Mouse (Mus musculus): ENCODE measurements around the gene Gtf2e1. TPM values are rescaled to one million over a fixed set of nuclear protein-coding genes. Genes with fewer than 3 reads are reported as not detected.

Gene Gtf2e1
- total RNA-seq (2015; ENCODE audit: low replicate concordance), result 3.1 and 6.1 TPM in 2 replicates
- total RNA-seq (2017; ENCODE audit: low replicate concordance), result 2.8 and 3.8 TPM in 2 replicates

DNA sequence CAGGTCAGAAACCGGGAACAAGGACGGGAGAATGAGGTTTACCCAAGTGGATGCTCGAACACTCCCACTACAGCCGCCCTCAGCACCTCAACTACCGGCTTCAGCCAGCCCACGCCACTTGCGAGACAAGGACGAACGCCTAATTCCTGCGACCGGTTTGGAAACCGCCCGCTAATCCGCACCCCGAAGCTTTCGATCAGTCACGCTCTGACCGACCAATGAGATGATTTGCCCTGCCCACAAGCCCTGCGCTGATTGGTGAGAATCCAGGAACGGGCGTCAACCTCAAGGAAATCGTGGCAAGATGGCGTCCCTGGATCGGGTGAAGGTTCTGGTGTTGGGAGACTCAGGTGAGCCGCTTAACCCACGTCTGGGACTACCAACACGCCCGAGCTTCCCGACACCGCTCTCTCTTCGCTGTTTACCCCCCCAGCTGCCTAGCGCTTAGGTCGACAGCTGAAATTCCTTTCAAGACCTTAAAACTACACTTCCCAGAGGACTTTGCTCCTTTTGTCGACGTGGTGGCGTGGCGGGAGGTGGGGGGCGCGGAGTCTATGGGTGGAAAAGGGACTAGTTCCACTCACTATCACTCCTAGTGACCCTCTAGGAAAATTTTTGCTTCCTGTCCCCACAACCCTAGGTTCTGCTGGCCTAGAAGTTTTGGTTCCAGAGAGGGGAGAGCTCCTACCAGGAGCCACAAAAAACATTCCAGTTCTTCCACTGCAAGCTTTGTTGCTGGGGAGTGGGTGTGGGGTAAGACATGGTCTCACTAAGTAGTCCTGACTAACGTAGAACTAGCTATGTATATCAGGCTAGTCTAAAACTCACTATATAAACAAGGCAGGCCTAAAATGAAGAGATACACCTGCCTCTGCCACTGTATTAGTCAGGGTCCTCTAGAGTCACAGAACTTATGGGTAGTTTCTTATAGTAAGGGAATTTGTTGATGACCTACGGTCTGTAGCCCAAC, at the start of gene Gtf2e1, which contains the start of gene Rabl3:
TSS of gene Gtf2e1 (minus strand) at position 179 of the 970 bp plus-strand sequence.
TSS of gene Rabl3 (plus strand) at position 275 of the 970 bp plus-strand sequence.
- ATAC-seq (replicated peaks; ENCODE audit: low FRiP score, poor library complexity, severe bottlenecking), result peak; percentile 99

DNA sequence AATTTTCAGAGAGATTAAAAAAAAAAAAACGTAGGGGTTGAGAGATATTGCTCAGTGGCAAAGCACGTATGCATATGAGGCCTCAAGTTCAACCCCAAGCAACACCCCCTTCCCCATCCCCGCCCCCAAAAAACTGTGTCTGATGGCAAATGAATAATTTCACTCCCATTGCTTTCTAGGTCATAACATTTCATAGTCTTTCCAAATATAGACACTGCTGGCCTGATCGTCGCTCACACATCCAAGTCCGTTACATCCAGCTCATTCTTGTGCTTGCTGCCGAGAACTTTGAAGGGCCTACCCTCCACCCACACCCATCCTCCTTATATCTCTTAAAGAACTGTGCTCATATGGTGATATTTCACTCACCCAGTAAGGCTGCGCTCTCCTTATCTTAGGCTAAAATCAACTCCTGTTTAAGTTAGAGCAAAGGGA, 45.6 kb upstream of the Gtf2e1 start:
- ATAC-seq (replicated peaks; ENCODE audit: low FRiP score, poor library complexity, severe bottlenecking), result no peak

DNA sequence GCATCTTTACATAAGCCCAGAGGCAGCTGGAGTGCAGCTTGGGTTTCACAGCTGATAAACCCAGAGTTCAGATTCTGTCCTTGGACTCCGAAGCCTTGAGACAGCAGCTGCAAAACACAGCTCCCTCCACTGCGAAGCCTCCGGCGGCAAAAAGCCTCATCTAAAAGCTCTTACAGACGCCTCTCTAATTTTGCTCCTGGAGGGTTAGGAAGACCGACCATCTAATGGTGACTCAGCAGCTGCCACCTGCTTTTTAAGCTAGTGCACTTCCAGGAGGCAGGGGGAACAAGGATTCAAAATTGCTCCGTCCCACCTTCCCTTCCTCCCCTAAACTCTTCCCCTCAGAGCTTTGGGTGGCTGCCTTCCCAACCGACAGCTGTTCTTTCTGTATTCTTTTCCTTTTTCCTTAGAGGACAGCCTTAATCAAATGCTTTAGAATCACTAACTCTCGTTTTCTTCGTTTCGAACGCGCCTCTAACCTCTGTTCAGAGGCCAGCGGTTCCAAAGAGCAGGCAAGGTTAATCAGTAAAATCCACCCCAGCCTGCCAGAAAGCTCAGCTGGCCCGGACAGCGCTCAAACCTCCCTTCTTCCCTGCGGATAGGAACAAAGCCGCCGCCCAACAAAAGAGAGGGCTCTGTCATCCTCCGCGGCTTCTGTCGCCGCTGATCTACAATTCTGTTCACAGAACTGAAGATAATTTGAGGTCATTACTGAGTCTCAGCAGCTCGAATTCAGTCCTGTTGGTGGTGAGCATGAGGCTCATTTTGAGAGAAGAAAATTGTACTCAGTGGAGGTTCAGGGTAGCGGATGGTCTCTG, 44.8 kb upstream of the Gtf2e1 start:
- ATAC-seq (replicated peaks; ENCODE audit: low FRiP score, poor library complexity, severe bottlenecking), result no peak

DNA sequence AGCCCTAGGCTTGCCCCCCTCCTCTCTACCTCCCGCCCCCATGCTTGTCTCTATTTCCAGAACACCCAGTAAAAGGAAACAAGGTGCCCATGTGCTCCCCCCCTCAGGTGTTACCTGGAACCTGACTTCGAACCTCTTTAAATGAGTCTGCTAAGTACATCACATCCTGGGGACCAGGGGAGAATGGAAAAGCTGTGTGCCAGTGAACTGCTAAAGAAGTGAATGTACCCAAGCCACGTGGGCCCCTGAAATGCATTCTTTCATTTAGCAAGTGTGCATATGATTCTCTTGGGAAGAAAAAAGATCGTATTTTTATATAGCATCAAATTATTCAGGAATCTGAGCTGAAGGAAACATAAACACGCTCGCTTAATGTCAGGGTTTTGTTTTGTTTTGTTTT, 44.2 kb upstream of the Gtf2e1 start:
- ATAC-seq (replicated peaks; ENCODE audit: low FRiP score, poor library complexity, severe bottlenecking), result no peak

DNA sequence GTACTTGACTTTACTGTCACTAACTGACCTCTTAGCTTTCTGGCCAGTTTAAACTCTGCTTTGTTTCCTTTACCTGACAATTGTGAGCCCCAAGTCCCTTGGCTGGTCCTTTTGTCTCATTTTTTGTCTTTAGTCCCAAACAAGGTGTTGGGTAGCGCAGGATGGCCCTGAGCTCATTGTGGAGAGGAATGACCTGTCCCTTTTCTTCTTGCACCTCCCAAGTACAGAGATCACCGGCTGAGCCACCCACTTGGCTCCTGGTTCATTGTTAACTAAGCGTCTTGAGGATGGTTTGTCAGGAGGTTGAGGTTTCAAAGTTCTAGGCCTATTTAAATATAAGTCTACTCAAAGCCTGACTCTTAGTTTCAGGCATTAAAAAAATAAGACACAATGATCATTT, 43.7 kb upstream of the Gtf2e1 start:
- ATAC-seq (replicated peaks; ENCODE audit: low FRiP score, poor library complexity, severe bottlenecking), result no peak

DNA sequence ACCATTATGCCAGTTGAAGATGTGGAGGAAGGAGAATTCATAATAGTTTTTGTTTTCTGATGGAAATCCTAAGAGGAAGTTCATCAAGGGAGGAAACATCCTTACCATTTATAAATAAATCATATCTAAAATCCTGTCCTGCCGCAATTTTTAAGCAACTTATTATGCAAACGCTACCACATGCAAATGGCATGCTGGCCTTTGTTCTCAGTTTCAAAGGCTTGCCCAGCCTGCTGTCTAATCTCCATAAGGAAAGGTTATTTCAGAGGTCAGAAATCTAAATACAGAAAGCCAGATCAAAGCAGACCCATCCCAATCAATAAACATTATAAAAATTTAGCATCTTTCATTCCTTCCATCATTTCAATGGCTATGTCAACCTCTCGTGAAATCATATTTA, 42.3 kb upstream of the Gtf2e1 start:
- no peak for ATAC-seq (replicated peaks; ENCODE audit: low FRiP score, poor library complexity, severe bottlenecking)

DNA sequence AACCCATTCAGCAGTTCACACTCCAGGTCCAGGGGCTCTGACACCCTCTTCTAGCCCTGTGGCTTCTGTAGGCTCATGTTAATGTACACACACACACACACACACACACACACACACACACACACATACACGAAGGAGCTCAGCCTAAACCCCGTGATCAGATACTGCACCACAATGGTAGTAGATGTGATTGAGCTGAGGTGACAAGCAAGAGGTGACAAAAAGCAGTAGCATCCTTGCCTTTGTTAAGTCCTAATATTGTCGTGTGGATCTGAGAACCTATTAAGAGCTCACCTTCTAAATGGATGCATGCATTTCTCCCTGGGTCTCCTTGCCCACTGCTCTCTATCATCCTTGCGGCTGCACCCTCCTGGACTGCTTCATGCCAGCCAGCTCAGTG, 41.1 kb upstream of the Gtf2e1 start:
- no peak for ATAC-seq (replicated peaks; ENCODE audit: low FRiP score, poor library complexity, severe bottlenecking)

DNA sequence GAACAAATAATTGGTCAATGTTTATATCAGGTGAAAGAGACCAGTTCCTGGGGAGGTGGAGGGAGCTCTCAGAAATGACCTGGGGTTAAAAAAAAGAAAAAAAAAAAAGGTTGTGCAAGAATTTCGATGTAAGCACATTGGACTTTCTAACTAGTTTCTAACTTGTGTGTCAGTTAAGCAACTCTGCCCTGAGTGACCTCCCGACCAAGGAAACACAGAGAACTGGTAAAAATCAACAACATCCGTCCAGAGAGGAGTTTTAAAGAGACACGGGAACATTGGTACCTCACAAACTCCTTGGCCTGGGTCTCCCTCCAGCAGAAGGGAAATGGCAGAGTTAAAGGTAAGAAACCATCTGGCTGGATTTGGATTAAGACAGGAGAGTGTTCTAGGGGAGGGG, 40.4 kb upstream of the Gtf2e1 start, which contains the start of gene Hgd:
TSS of gene Hgd (plus strand) at position 160 of the 400 bp plus-strand sequence.
- no peak for ATAC-seq (replicated peaks; ENCODE audit: low FRiP score, poor library complexity, severe bottlenecking)

DNA sequence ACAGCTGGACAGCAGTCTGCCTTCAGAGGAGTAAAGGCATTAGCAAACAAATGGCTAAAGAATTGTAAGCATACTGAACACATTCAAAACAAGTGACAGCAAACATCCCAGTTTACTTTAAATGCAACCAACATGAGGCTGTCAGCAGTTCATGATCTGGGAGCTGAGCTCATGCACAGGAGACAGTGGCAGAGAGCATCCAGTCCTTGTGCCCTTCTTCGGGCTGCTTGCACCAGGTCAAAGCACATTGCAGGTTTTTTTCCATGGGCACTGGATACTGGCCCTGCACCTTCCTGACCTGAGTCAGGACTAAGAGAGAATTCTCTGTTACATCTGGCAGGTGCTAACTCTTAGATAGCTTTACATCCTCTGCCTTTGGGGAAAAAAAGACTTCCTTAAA, 40.0 kb upstream of the Gtf2e1 start:
- ATAC-seq (replicated peaks; ENCODE audit: low FRiP score, poor library complexity, severe bottlenecking), result no peak

DNA sequence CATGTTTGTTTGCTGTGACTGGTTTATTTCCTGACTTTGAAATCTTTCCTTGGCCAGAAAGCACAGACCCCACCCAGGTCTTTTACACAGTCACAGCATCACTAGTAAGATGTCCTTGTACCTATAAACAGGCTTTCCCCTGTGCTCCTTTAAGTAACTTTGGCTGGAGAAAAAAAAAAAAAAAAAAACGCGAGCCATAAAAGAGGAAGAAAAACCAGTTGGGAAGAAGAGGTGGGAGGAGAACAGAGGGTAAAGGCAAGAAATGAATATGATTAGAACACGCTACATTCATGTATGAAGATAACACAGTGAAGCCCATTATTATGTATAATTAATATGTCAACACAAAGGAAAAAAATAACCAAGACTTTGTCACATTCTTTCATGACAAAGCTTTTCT, 35.7 kb upstream of the Gtf2e1 start:
- ATAC-seq (replicated peaks; ENCODE audit: low FRiP score, poor library complexity, severe bottlenecking), result no peak

DNA sequence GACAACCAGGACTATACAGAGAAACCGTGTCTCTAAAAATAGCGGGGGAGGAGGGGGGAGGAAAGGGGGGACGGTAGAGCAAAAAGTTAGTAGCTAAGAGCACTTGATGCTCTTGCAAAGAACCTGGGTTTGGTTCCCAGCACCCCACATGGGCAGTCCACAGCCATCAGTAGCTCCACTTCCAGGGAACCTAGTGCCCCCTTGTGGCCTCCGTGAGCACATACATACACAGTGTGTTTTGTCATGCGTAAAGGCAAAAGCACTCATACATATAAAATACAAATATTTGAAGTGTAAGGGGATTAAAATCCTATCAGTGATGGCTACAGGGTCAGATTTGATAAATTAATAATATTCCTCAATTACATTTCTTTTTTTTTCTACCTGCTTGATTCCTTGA, 33.5 kb upstream of the Gtf2e1 start:
- no peak for ATAC-seq (replicated peaks; ENCODE audit: low FRiP score, poor library complexity, severe bottlenecking)

DNA sequence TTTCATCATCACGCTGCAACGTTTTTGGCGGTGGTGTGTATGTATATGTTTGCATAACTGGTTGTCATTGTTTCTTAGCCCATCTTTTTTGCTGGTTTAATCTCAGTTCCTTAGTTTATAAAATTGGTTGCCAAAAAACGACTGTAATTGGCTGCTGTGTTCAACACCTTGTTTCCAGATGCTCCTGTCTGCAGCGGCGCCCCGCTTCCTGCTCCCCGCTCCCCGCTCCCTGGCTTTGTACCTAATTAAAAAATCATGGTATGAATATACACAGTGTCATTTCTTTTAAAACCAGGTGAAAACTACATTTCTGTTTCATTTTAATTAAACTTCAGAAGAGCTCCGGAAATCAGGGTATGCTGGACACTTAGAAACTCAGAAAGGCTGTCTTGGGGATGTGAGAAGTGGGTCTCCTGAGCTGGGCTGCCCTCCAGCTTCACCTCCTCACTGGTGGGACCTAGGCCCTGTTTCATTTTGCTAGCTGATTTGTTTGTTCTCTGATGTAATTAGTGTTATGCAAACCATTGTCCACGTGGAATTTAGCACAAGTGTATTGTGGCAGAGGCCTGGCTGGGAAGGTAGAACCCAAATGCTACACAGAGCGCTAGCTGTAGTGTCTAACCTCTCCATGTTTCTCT, 32.6 kb upstream of the Gtf2e1 start:
- no peak for ATAC-seq (replicated peaks; ENCODE audit: low FRiP score, poor library complexity, severe bottlenecking)

DNA sequence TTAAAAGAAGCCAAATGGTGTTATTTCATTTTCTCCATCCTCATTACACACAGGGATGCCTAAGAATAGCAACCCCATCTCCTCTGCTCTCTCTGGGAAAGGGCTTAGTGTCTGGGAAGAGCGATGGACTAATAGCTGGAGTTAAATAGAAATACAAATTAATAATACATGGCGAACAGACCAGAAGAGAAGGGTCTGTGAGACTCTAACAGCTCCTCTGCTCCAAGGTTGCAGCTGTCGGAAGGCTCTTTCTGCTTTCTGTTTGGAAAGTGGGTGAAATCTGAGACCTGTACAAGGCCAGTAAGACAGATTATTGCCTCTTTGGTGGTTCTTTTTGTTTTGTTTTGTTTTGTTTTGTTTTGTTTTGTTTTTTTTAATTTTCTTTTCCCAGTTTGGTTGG, 32.0 kb upstream of the Gtf2e1 start:
- ATAC-seq (replicated peaks; ENCODE audit: low FRiP score, poor library complexity, severe bottlenecking), result no peak

DNA sequence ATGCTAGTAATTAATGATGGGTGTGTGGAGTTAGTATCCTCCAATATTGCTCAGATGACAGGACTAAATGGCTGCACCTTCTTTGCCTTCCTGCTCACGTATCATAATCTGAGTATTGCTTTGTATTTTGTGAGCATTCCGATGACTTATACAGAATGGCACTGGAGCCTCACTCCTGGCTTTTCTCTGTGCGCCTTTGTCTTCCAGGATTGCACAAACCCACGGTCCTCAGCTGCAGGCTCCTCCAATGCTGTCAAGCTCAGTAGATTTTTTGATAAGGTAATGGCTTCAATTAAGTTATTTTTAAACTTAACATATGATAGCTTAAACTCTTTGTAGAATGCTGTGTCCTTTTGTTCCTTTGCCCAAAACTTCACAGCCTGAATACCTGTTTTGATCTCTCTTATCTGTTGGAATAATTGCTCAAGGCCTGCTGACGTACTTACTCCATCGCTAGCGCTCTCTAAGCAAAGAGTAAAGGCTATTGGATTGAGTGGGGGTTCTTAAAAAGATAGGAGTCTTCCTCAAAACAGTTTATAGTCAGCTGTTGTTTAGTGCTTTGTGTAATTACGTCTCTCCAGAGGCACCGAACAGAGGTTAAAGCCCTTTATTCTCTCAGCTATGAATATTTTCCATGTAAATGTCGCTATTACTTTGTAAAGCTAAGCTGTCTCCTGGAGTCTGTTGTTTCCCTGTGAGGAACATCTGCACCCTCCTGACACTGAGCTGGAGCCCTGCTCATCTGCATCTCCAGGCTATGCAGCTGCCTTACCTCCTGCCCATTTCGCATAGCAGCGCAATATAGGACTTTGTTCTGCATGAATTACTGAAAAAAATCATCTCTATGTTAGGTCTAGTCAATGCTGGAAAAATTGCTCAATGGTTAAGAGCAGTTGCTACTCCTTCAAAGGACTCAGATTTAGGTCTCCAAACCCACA, 27.8 kb upstream of the Gtf2e1 start:
- no peak for ATAC-seq (replicated peaks; ENCODE audit: low FRiP score, poor library complexity, severe bottlenecking)

DNA sequence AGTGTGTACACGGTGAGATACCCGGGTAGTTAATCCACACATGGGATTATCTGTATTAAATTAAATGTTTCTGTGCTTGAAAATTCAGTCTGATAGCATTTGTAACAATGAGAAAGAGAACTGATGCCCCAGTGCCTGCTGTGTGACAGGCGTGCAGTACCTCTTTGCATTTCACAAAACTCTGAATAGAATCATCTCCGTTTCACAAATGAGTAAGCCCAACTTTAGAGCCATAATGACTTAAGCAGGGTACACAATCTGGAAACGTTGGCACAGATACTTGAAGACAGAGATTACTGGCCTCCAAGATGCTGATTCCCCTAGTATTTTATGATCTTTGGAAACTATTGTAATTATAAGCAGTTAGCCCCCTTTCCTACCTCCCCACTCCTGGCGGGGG, 26.5 kb upstream of the Gtf2e1 start:
- no peak for ATAC-seq (replicated peaks; ENCODE audit: low FRiP score, poor library complexity, severe bottlenecking)

DNA sequence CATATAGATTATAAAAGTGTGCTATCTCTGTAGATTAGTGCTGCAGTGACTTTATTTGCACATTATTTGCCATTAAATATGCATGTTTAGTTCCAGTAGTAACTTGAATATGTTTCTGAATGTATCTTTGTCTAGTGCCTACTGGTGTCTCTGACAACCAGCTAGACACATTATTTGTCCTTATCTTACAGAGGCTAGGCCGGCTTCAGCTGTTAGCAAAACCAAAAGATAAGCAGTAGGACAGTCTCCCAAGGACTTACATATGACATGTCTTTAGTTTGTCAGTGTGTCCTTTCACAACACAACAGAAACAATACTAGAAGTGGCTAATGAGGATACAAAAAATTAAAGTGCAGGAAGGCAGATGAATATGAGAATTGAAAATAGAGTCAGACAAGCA, 25.5 kb upstream of the Gtf2e1 start:
- no peak for ATAC-seq (replicated peaks; ENCODE audit: low FRiP score, poor library complexity, severe bottlenecking)

DNA sequence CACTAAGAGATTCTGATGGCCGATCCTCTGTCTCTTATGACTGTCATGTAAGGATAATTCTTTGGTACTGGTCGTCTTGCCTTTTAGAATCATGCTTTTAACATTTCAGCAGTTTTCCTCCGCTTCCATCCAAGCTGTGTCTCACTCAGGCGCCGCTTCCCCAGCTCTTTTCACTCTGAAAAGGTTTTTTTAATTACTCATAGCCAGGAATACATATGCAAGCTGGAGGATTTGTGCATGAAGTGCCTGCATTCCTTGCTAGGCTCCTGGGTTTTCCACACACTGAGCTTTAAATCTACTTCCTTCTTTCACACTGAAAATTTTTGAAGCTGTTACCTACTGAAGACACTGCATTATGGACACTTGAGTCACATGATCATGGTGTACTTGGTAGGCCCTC, 23.4 kb upstream of the Gtf2e1 start:
- no peak for ATAC-seq (replicated peaks; ENCODE audit: low FRiP score, poor library complexity, severe bottlenecking)

DNA sequence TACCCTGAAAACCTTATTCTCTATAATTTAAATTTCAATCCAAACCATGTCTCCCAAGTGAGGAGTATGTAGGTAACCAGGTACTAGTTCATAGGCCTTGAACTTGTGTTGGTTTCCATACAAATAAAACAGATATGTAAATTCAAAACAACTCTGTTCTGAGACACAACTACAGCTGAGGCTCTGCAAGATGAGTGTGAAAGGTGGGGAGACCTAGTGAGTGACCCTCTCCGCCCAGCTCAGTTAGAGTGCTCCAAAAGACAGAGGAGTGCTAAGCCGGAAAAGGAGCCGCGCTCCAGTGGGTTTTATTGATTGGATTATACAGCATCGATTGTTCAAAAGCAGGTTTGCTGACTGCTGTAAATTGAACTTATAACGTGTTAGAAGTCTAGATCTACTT, 22.8 kb upstream of the Gtf2e1 start:
- no peak for ATAC-seq (replicated peaks; ENCODE audit: low FRiP score, poor library complexity, severe bottlenecking)

DNA sequence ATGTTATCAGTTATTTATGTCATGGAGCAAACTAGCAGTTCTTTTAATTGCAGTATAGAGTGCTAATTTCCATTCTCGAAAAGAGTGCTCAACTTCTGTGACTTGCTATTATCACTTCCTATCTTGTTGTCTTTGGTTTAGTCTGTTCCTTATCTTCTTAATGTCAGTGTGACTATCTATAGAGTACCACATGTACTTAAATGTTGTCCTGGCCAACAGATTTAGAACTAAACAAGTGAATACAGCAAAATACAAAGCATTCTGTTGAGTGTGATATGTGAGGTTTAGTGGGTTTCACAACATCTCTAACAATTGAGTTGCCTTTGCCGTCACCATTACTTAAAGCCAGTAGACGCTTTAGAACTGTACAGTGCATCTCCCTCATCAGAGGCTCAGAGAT, 13.2 kb upstream of the Gtf2e1 start:
- no peak for ATAC-seq (replicated peaks; ENCODE audit: low FRiP score, poor library complexity, severe bottlenecking)

Measured in erythroblast, adult 5-6 weeks (primary cell).